Comparison of ENCODE assay signal across 8 mouse cellular contexts in the genomic region with DNA sequence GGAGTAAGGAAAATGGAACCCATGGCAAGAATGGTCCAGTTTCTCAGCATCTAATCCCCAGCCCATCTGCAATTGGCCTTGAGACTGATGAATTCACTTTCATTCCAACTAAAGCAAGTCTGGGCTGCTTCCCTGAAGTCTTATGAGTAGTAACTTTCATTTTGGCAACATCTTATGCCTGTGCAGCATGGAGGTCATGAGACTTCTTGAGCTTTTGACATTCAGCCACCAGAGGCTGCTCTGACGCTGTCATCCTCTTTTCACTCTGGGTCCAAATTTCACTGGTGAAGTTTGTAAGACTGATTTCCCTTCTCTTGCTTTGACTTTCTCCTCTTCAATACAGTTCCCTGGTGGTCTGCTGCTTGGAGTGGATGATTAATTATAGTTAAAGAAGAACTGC.
DNase-seq lines count a peak whose midpoint lies in the region; ATAC-seq lines count a peak whose summit lies in the region.

No protein-coding gene starts in this region.

- intact Hi-C loops in left cerebral cortex, postnatal 4 days (cut with DNase I) = no loop called here

- no peak overlapping the region for H3K4me3 ChIP-seq in forebrain, embryonic 13.5 days

- H3K9ac ChIP-seq in forebrain, embryonic 13.5 days = no peak overlapping the region

- H3K27ac ChIP-seq in forebrain, embryonic 13.5 days = no peak overlapping the region

- 43% methylated on average over 1 of the region's 1 CpGs for WGBS in forebrain, embryonic 13.5 days

- peaks cover 12% of the 10 kb centered on the region; the same call in 1 of the 2 replicates for H3K27me3 ChIP-seq in forebrain, embryonic 13.5 days

- no peak overlapping the region for H3K4me2 ChIP-seq in forebrain, embryonic 13.5 days

- peak; percentile 20 for DNase-seq in left cerebral cortex, postnatal 4 days
- no peak for DNase-seq in left cerebral cortex, adult 8-10 months (ENCODE audit: low spot score in 2 of 2)
- peak; percentile 59 for DNase-seq in T-cell, adult 2 months (ENCODE audit: low spot score)
- peak; percentile 56 to 71 for DNase-seq in heart, adult 9 months (ENCODE audit: low spot score in 2 of 2)
- no peak for DNase-seq in yolk sac, embryonic 10.5 days (ENCODE audit: low spot score)
- DNase-seq in left cerebral cortex, adult 18-20 months (ENCODE audit: low spot score in 2 of 2) = no peak

- no peaks in the 10 kb centered on the region for H3K9me3 ChIP-seq in forebrain, embryonic 13.5 days (replicated peaks)

- no peaks in the 10 kb centered on the region for H3K4me1 ChIP-seq in forebrain, embryonic 13.5 days

- peak; percentile 72 for ATAC-seq in megakaryocyte, adult 5-6 weeks (ENCODE audit: poor library complexity, severe bottlenecking)
- ATAC-seq in forebrain, embryonic 13.5 days = no peak

- H3K36me3 ChIP-seq in forebrain, embryonic 13.5 days (ENCODE audit: poor library complexity, severe bottlenecking) = no peaks in the 10 kb centered on the region

Comparison
In these comparisons a context has a peak if more than half of its experiments do, and no peak if none do; other contexts are left out.
1. DNase-seq: peak in left cerebral cortex, postnatal 4 days (single experiment), T-cell, adult 2 months (single experiment) and heart, adult 9 months (2 of 2); none in left cerebral cortex, adult 8-10 months (0 of 2), yolk sac, embryonic 10.5 days (single experiment) and left cerebral cortex, adult 18-20 months (0 of 2).